16 mouse cellular contexts compared by ENCODE assay signal in genomic region chr5:74634391-74634790, GRCm38 (mm10).
"Had no signal": no experiment of that assay in that cellular context is flagged by ENCODE, and none has a peak within 500 bp of the region (broad histone marks: within the 10 kb centered on the region; RNA-seq: fewer than 3 reads in every experiment).

No protein-coding gene starts in this region.

- H3K27me3 ChIP-seq: kidney, embryonic 15.5 days; limb, embryonic 15.5 days; liver, embryonic 12.5 days; lung, embryonic 15.5 days; neural tube, embryonic 15.5 days had no signal

- H3K4me2 ChIP-seq: kidney, embryonic 15.5 days; limb, embryonic 15.5 days; liver, embryonic 12.5 days; lung, embryonic 15.5 days; neural tube, embryonic 15.5 days had no signal

- DNase-seq: kidney, adult 2 months; kidney, postnatal 36 days; layer of hippocampus, adult 9-11 months; layer of hippocampus, postnatal 36 days; lung, postnatal 4 days; midbrain, embryonic 14.5 days; thymus, adult 18-20 months; thymus, postnatal 25 days had no signal

- H3K36me3 ChIP-seq: kidney, embryonic 15.5 days; limb, embryonic 15.5 days; liver, embryonic 12.5 days; lung, embryonic 15.5 days; midbrain, embryonic 10.5 days; neural tube, embryonic 15.5 days had no signal

- H3K4me3 ChIP-seq: kidney, embryonic 15.5 days; limb, embryonic 15.5 days; liver, embryonic 12.5 days; lung, embryonic 15.5 days; midbrain, embryonic 10.5 days; myocyte; neural tube, embryonic 15.5 days had no signal

- ATAC-seq: intestine, embryonic 16.5 days; liver, embryonic 12.5 days had no signal

- H3K4me1 ChIP-seq: liver, embryonic 12.5 days had no signal

- H3K27ac ChIP-seq: kidney, embryonic 15.5 days; limb, embryonic 15.5 days; liver, embryonic 12.5 days; lung, embryonic 15.5 days; midbrain, embryonic 10.5 days; neural tube, embryonic 15.5 days had no signal

- H3K9me3 ChIP-seq: kidney, embryonic 15.5 days; limb, embryonic 15.5 days; liver, embryonic 12.5 days; lung, embryonic 15.5 days; midbrain, embryonic 10.5 days; neural tube, embryonic 15.5 days had no signal

- H3K9ac ChIP-seq: kidney, embryonic 15.5 days; limb, embryonic 15.5 days; liver, embryonic 12.5 days; lung, embryonic 15.5 days; neural tube, embryonic 15.5 days had no signal
